Mouse (Mus musculus) hindbrain, embryonic 10.5 days (tissue): ENCODE results near the gene Tspan12. TPM values are rescaled to one million over a fixed set of nuclear protein-coding genes. Genes with fewer than 3 reads are reported as not detected.
"Not testable (repeated sequence)": the region's sequence is repeated elsewhere in the genome, so short reads cannot be mapped to it uniquely, and the experiment has no call there.

ENCODE experiments used
- DNase-seq: peaks from one replicate; pipeline ENCODE4 v3.0.0-alpha.2; 2017; ENCODE audit warnings: low spot score
- H3K27ac ChIP-seq: fragments of 300-500 bp; sonication (generic); 2 replicates; pipeline ENCODE4 v1.5.1; 2016; ENCODE audit warnings: mild to moderate bottlenecking, moderate library complexity
- H3K27me3 ChIP-seq: fragments of 300-500 bp; sonication (generic); 2 replicates; pipeline ENCODE4 v1.6.1; 2016; ENCODE audit warnings: mild to moderate bottlenecking; ENCODE audit not compliant: poor library complexity, insufficient read depth, severe bottlenecking
- H3K36me3 ChIP-seq: fragments of 300-500 bp; sonication (generic); 2 replicates; pipeline ENCODE4 v1.6.1; 2016; ENCODE audit warnings: mild to moderate bottlenecking, moderate library complexity
- H3K4me1 ChIP-seq: fragments of 300-500 bp; sonication (generic); replicated peaks from 2 replicates; pipeline ENCODE4 v1.6.1; 2016; ENCODE audit warnings: mild to moderate bottlenecking
- H3K4me3 ChIP-seq: fragments of 300-500 bp; sonication (generic); 2 replicates; pipeline ENCODE4 v1.5.1; 2016; ENCODE audit warnings: mild to moderate bottlenecking, moderate library complexity
- H3K9me3 ChIP-seq: fragments of 300-500 bp; sonication (generic); 2 replicates; pipeline ENCODE4 v1.6.1; 2016; ENCODE audit warnings: mild to moderate bottlenecking, moderate library complexity
- WGBS: fragments of 180-500 bp; shearing (Covaris S2); methylation state at CpG from one replicate; pipeline ENCODE4 v1.1.7; 2016; 5-methylcytosine and 5-hydroxymethylcytosine counted together
- polyA plus RNA-seq: library from polyadenylated mRNA; unstranded; fragments of >200 nt; fragmentation: Nextera tagmentation; extraction: Ambion mirVana; gene quantifications from 2 replicates; pipeline ENCODE4 v1.2.1, GENCODE M21; 2016

Tspan12 gene
- polyA plus RNA-seq, 1 experiment from 2014 or later: 59.7 TPM

DNA sequence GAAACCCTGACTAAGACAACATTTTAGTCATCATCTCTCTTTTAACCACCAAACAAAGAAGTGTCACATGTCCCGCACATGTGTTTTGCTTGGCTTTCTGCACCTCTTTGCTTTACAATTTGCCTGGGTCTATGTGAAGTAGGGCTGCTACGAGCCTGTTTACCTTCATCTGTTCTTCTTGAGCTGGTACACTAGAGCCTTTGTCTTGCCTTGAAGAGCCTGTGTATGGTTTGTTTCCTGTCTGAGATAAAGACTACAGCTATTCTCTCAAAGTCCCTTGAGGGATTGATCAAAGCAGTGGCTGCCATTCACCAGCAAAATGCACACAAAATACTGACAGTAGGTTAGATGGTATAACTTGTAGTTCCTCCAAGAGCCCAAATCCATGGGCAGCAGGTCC is 62.3 kb downstream of the Tspan12 start:
- peaks cover 6% of the 10 kb centered on the region; the same call in 1 of the 2 replicates for H3K36me3 ChIP-seq
- 67% methylated on average over 2 of the region's 2 CpGs for WGBS
- 0 out of 2 replicates have a peak, but pooled peaks cover 8% of the 10 kb centered on the region for H3K4me1 ChIP-seq
- H3K4me3 ChIP-seq: no peak overlapping the region
- no peak for DNase-seq
- H3K27me3 ChIP-seq: no peaks in the 10 kb centered on the region; the same call in 1 of the 2 replicates
- no peaks in the 10 kb centered on the region for H3K9me3 ChIP-seq
- no peak overlapping the region for H3K27ac ChIP-seq

DNA sequence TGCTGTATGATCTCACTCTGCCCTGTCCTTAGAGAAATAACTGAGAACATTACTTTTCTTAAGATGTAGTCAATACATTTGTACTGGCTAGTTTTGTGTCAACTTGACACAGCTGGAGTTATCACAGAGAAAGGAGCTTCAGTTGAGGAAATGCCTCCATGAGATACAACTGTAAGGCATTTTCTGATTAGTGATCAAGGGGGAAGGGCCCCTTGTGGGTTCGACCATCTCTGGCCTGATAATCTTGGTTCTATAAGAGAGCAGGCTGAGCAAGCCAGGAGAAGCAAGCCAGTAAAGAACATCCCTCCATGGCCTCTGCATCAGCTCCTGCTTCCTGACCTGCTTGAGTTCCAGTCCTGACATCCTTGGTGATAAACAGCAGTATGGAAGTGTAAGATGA is 62.7 kb downstream of the Tspan12 start:
- H3K9me3 ChIP-seq, H3K4me1 ChIP-seq, H3K27me3 ChIP-seq, H3K4me3 ChIP-seq, H3K36me3 ChIP-seq, H3K27ac ChIP-seq, DNase-seq: not testable (repeated sequence)
- 79% methylated on average over 1 of the region's 1 CpGs for WGBS

DNA sequence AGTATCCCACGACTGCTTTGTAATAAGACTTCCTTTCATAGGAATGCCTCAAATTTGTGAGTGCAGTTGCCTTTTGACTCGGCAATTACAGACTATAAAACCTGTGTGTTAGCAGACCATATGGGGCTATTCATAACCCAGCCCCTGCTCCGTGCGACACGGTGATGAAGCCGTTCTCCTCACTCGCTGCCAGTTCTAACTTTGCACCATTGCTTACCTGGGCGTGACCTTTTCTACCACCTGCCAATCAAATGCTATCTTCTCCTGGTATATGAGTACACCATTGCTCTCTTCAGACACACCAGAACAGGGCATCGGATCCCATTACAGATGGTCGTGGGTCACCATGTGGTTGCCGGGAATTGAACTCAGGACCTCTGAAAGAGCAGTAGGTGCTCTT is 64.6 kb downstream of the Tspan12 start:
- no peak overlapping the region for H3K4me3 ChIP-seq
- 0 out of 2 replicates have a peak, but pooled peaks cover 8% of the 10 kb centered on the region for H3K4me1 ChIP-seq
- 54% methylated on average over 11 of the region's 11 CpGs for WGBS
- H3K27ac ChIP-seq: no peak overlapping the region
- no peaks in the 10 kb centered on the region; the same call in 1 of the 2 replicates for H3K27me3 ChIP-seq
- H3K9me3 ChIP-seq: no peaks in the 10 kb centered on the region
- no peaks in the 10 kb centered on the region for H3K36me3 ChIP-seq
- no peak for DNase-seq

DNA sequence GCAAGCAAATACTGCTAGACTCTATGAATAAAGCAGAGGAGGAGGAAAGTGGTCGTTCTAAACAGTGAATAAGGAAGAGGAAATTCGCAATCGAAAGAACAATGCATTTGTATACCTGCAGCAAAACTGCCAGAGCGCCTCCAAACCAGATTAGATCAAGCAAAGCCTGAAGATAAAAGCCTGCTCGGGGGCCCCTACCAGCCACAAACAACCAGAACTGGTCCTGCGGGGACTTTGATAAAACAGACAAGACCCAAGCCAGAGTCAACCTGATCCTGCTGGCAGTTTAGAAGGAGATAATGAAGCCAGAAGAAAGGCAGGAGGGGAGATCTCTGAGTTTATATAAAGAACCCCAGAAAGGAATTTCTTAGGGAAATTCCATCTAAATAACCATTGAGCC is 65.0 kb downstream of the Tspan12 start:
- Histone ChIP-seq H3K27ac (no peak overlapping the region), H3K9me3 (no peaks in the 10 kb centered on the region), H3K4me1 (0 out of 2 replicates have a peak, but pooled peaks cover 8% of the 10 kb centered on the region), H3K4me3 (no peak overlapping the region), H3K27me3 (no peaks in the 10 kb centered on the region; the same call in 1 of the 2 replicates), H3K36me3 (no peaks in the 10 kb centered on the region)
- DNase-seq: no peak
- 44% methylated on average over 6 of the region's 6 CpGs for WGBS

DNA sequence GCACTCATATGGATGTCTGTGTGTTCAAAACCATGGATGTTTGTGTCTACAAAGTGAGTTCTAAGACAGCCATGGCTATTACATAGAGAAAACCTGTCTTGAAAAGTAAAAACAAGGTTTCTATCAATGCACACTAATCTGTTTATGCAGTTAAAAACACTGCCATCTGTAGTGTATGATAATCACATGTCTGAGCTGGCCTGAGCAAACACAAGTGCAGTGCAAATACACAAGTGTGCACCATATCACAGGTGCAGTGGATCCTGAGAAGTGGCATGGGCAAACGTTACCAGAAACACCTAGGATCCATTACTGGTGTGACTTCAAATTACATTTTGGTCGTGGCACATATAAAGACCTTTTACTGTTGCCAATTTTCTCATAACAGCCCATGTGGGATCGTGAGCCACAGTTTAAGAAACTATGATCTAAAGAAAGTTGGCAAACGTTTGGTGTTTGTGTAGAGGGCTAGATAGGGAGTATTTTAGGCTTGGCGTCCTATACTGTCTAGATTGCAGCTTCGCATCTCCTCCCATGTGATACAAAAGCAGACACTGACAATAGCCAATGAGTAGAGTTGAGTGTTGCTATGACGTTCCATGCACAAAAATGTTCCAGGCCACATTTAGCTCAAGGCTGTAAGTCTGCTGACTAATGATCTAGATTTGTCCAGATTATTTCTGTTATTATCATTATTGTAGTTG is 78.0 kb downstream of the Tspan12 start:
- WGBS: 91% methylated on average over 7 of the region's 7 CpGs
- H3K9me3 ChIP-seq: no peaks in the 10 kb centered on the region
- H3K36me3 ChIP-seq: peaks cover 13% of the 10 kb centered on the region; the same call in 1 of the 2 replicates
- no peak for DNase-seq
- no peak overlapping the region for H3K4me3 ChIP-seq
- no peaks in the 10 kb centered on the region for H3K4me1 ChIP-seq
- no peaks in the 10 kb centered on the region for H3K27me3 ChIP-seq
- H3K27ac ChIP-seq: no peak overlapping the region

DNA sequence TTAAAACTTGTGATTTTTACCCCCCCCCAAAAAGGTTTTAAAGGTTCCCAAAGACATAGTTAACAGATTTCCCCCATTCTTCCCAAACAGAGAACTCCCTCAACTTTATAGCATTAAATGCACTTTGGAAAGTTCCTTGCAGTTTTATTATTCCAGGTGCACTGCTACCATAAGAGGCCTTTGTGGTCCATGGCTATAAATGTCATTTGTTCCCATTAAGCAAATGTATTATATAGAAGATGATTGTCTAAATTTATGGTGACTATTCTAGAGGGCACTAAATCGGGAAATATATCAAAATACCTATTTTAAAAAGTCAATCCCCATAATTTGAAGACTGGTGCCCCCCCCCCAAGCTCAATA is 82.9 kb downstream of the Tspan12 start:
- no peaks in the 10 kb centered on the region for H3K9me3 ChIP-seq
- no peaks in the 10 kb centered on the region for H3K27me3 ChIP-seq
- H3K27ac ChIP-seq: no peak overlapping the region
- H3K36me3 ChIP-seq: peaks cover 13% of the 10 kb centered on the region; the same call in 1 of the 2 replicates
- no peak for DNase-seq
- no peak overlapping the region for H3K4me3 ChIP-seq
- H3K4me1 ChIP-seq: no peaks in the 10 kb centered on the region
- WGBS: 95% methylated on average over 1 of the region's 1 CpGs

DNA sequence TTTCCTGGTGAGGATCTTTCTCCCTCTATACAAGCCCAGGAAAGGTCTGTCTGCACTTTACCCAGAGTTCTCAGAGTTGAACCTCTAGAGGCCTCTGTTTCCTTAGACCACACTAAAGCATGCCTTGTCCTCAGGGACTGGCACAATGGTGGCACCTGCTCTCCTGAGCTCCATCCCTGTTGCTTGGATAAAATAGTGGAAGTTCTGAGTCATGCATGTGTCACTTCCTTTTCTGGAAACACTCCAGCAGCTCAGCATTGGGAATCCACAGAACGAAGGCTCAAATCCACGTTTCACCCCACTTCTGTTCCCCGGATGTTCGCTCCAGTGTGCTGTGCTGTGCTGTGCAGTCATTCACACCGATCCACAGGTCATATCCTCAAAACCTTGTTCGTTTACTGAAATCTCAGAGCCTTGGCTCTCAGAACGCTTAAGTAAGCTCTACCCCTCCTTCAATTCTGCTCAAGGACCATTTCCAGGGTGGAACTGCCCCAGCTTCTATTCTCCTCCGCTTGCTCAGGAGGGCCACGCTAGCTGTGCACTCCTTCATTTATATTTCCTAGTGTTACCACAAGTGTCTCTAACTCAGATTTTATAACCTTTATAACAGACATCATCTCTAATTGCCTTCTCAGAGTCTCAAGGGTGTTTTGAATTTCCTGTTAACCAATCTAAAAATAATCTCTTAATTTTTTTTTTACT is 83.4 kb downstream of the Tspan12 start:
- 93% methylated on average over 9 of the region's 9 CpGs for WGBS
- Histone ChIP-seq H3K27ac (no peak overlapping the region), H3K36me3 (peaks cover 13% of the 10 kb centered on the region; the same call in 1 of the 2 replicates), H3K4me1 (no peaks in the 10 kb centered on the region), H3K4me3 (no peak overlapping the region), H3K9me3 (no peaks in the 10 kb centered on the region), H3K27me3 (no peaks in the 10 kb centered on the region)
- no peak for DNase-seq

DNA sequence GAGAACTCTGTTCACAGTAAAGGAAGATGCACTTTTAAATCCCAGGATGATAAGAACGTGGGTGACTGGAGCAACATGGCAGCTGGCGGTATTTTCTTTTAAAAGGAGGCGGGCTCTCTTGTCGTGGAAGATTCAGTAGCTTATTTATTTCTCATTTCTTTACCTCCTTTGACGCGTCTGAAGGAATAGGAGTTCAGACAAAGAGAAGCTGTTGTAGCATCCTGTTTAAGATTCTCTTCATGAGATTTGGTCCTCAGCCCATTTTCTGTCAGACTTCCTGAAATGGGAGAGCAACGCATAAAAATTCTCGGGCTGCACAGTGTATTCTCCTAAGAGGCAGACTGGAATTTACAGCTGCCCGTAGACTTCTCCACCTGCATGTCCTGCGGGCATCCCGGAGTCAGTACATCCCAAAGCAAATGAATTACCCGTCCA is 84.5 kb downstream of the Tspan12 start:
- Histone ChIP-seq H3K36me3 (peaks cover 13% of the 10 kb centered on the region; the same call in 1 of the 2 replicates), H3K27me3 (no peaks in the 10 kb centered on the region), H3K4me3 (no peak overlapping the region), H3K4me1 (no peaks in the 10 kb centered on the region), H3K27ac (no peak overlapping the region), H3K9me3 (no peaks in the 10 kb centered on the region)
- WGBS: 90% methylated on average over 12 of the region's 12 CpGs
- DNase-seq: no peak

DNA sequence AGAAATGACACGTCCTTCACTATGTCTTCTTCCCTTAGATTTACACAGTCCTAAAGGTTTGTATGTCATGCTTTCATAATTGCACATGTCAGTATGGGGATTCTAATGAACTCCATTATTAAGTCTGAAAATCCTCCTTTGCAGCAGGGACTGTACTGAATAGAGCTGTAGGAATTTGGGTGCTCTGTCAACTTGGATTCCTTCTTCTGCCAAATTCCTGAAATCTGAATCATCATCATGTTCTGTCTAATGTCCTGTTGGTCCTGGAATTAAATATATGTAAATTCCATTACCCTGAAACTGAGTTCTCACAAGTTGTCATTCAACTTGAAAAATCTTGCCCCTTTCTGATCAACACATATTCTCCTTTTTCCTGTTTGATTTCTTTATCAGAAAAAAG is 104.8 kb downstream of the Tspan12 start:
- no peaks in the 10 kb centered on the region for H3K27me3 ChIP-seq
- H3K36me3 ChIP-seq: no peaks in the 10 kb centered on the region
- WGBS: 83% methylated on average over 1 of the region's 1 CpGs
- no peak overlapping the region for H3K4me3 ChIP-seq
- no peak for DNase-seq
- H3K9me3 ChIP-seq: no peaks in the 10 kb centered on the region
- no peak overlapping the region for H3K27ac ChIP-seq
- no peaks in the 10 kb centered on the region for H3K4me1 ChIP-seq

DNA sequence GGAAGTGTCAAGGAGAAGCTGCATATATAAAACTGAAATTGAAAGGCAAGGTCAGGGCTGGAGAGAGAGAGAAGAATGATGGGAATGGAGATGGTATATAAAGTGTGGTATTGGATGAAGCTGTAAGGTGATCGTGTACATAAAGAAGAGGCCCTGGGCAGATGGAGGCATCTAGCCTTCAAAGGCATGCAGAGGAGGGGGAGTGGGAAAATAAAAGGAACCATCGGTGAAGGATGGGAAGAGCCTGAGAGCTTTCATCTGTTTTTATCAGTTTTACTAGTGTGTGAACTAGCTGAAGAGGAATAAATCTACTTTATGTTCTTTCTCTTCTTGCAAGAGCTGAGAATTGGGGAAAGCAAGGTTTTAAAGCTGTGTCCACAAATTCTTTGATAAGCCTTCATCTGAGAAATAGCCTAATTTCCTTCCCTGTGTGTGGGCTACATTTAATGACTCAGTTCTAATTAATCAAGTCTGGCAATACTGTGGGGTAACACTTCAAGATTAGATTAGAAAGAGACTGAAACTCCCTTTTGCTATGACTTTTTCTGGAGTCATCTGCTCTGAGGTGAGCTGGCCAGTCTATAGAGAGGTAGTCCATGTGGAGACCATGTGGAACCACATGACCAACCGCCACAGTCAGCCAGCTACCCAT is 107.6 kb downstream of the Tspan12 start:
- Histone ChIP-seq H3K36me3 (no peaks in the 10 kb centered on the region), H3K9me3 (no peaks in the 10 kb centered on the region), H3K27me3 (no peaks in the 10 kb centered on the region), H3K4me3 (no peak overlapping the region), H3K4me1 (no peaks in the 10 kb centered on the region), H3K27ac (no peak overlapping the region)
- no peak for DNase-seq
- 87% methylated on average over 3 of the region's 3 CpGs for WGBS

DNA sequence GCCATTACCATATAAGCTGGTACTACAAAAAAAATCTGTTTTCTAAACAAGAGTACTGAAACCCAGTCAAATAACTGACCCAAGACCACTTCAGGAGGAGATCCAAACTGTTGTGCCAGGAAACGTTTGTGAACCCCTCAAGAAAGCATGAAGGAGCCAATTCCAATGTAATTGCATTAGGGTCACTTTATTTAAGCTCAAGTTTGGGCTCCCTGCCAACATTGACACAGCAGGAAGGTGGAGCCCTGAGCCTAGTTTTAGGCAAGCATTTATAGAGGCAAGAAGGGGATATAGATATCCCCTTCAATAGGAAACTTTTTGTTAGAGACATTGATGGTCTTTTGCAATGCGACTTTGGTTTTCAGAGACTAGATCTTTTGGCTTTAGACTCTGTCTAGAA is 111.7 kb downstream of the Tspan12 start:
- Histone ChIP-seq H3K4me1 (no peaks in the 10 kb centered on the region), H3K9me3 (no peaks in the 10 kb centered on the region), H3K36me3 (no peaks in the 10 kb centered on the region), H3K4me3 (no peak overlapping the region), H3K27me3 (no peaks in the 10 kb centered on the region), H3K27ac (no peak overlapping the region)
- no peak for DNase-seq
- WGBS: 75% methylated on average over 2 of the region's 2 CpGs

DNA sequence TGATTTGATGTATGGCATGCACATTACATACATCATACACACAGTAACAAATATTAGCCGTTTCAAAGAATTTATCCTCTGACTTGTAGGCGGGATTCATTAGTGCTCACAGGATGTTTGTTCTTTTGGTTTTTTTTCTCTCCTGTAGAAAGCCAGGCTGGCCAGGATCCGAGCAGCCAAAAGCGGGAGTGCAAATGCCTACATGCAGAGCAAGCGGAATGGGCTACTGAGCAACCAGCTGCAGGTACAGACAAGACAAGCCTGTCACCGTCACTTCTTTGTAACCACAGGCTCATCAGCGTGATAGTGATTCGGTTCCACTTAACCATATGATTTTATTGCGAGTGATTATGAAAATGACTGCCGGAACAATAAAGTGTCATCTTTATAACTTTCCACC is 130.1 kb downstream of the Tspan12 start:
- no peak for DNase-seq
- 90% methylated on average over 10 of the region's 10 CpGs for whole genome bisulfite sequencing
- H3K27me3 ChIP-seq: no peaks in the 10 kb centered on the region
- no peaks in the 10 kb centered on the region for H3K36me3 ChIP-seq
- H3K9me3 ChIP-seq: no peaks in the 10 kb centered on the region
- no peaks in the 10 kb centered on the region for H3K4me1 ChIP-seq
- H3K4me3 ChIP-seq: no peak overlapping the region
- no peak overlapping the region for H3K27ac ChIP-seq
